Mouse (Mus musculus): ENCODE measurements around the gene Cyfip2. TPM values are rescaled to one million over a fixed set of nuclear protein-coding genes. Genes with fewer than 3 reads are reported as not detected.

The Cyfip2 gene
- total and polyA plus RNA-seq, 3 experiments: 28.8 to 68.8 (median 55.2) TPM

DNA sequence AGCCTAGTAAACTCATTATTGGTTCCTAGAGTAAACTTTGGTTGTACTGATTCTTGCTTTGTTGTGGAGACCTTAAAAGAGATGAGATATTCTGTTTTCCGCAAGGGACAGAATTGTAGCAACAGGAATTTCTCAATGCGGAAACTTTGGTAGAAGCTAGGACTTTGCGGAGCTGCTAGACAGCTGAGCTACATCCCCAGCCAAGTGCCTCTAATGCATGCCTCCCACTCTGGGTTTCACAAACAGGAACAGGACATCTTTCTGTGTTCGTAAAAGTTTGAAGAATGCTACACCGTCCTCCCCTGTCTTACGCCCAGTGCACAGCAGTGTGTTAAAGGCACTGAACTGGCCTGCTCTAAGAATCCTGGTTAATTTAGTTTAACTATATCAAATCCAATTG lies 136.5 kb downstream of the Cyfip2 start:
- TF ChIP-seq CTCF (IDR thresholded peaks at IDR 0.05) (no peak), EP300 (IDR thresholded peaks at IDR 0.05; ENCODE audit: insufficient read depth, low read depth, low read length) (no peak), POLR2A (IDR thresholded peaks at IDR 0.05; ENCODE audit: insufficient read depth, low read depth, low read length) (no peak)
- intact Hi-C loops (cut with DNase I): no loop called here
- Histone ChIP-seq H3K4me3 (no peak overlapping the region), H3K79me2 (replicated peaks; ENCODE audit: control insufficient read depth, insufficient read depth, low read length) (no peaks in the 10 kb centered on the region), H3K27ac (no peak overlapping the region), H3K9ac (ENCODE audit: low read depth, low read length) (no peak overlapping the region), H3K27me3 (ENCODE audit: control insufficient read depth, insufficient read depth, low read length) (no peaks in the 10 kb centered on the region), H3K36me3 (ENCODE audit: control insufficient read depth, insufficient read depth, low read length) (no peaks in the 10 kb centered on the region), H3K4me1 (ENCODE audit: control insufficient read depth, insufficient read depth, low read length) (no peaks in the 10 kb centered on the region)
- 79% methylated on average over 6 of the region's 6 CpGs for WGBS
- DNase-seq: no peak

DNA sequence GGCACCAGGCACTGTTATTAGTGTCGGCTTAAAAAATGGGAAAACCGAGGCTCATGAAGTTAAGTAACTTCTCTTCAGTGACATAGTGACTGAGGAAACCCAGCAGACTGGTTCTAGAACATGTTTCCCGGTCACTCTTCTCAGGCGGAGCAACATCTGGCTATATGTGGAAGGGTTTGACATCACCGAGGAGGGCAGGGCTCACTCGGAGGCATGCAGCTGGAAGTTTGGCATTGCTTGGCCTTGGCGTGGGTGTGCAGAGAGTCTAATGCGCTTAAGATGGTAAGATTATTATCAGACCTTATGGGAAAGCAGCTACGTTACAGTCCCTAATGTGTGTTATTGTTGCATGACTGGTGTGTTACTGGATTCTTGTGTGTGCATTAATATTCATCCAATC lies 140.5 kb downstream of the Cyfip2 start:
- Histone ChIP-seq H3K9ac (ENCODE audit: low read depth, low read length) (no peak overlapping the region), H3K4me3 (no peak overlapping the region), H3K79me2 (replicated peaks; ENCODE audit: control insufficient read depth, insufficient read depth, low read length) (no peaks in the 10 kb centered on the region), H3K27ac (no peak overlapping the region), H3K4me1 (ENCODE audit: control insufficient read depth, insufficient read depth, low read length) (no peaks in the 10 kb centered on the region), H3K27me3 (ENCODE audit: control insufficient read depth, insufficient read depth, low read length) (no peaks in the 10 kb centered on the region), H3K36me3 (ENCODE audit: control insufficient read depth, insufficient read depth, low read length) (no peaks in the 10 kb centered on the region)
- 88% methylated on average over 9 of the region's 9 CpGs for WGBS
- TF ChIP-seq POLR2A (IDR thresholded peaks at IDR 0.05; ENCODE audit: insufficient read depth, low read depth, low read length) (no peak), EP300 (IDR thresholded peaks at IDR 0.05; ENCODE audit: insufficient read depth, low read depth, low read length) (no peak), CTCF (IDR thresholded peaks at IDR 0.05) (no peak)
- intact Hi-C loops (cut with DNase I): no loop called here
- no peak for DNase-seq

DNA sequence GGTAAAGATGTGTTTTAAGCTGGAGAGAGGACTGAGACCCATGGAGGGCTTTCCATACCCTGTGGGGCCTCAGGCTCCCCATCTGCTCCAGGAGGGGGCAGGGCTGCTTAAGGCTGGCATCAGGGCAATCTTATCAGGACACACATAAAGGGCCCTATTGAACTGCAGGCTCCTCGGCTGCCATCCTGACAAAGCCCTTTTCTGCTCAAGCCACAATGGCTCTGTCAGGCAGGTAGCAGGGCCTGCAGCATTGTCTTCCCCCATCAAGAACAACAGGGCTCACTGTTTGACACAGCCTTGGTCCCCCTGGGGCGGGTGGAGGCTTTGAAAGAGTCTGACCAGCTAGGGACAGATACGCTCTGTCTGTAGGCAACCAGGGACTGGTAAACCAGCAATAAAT lies 142.8 kb downstream of the Cyfip2 start:
- no peak overlapping the region for H3K9ac ChIP-seq (ENCODE audit: low read depth, low read length)
- no peak for DNase-seq
- TF ChIP-seq POLR2A (IDR thresholded peaks at IDR 0.05; ENCODE audit: insufficient read depth, low read depth, low read length): no peak
- no peak for TF ChIP-seq CTCF (IDR thresholded peaks at IDR 0.05)
- TF ChIP-seq EP300 (IDR thresholded peaks at IDR 0.05; ENCODE audit: insufficient read depth, low read depth, low read length): no peak
- H3K79me2 ChIP-seq (replicated peaks; ENCODE audit: control insufficient read depth, insufficient read depth, low read length): no peaks in the 10 kb centered on the region
- H3K4me3 ChIP-seq: no peak overlapping the region
- intact Hi-C loops (cut with DNase I): no loop called here
- H3K4me1 ChIP-seq (ENCODE audit: control insufficient read depth, insufficient read depth, low read length): no peaks in the 10 kb centered on the region
- no peak overlapping the region for H3K27ac ChIP-seq
- peaks cover 5% of the 10 kb centered on the region for H3K27me3 ChIP-seq (ENCODE audit: control insufficient read depth, insufficient read depth, low read length)
- H3K36me3 ChIP-seq (ENCODE audit: control insufficient read depth, insufficient read depth, low read length): no peaks in the 10 kb centered on the region
- WGBS: 75% methylated on average over 3 of the region's 3 CpGs

DNA sequence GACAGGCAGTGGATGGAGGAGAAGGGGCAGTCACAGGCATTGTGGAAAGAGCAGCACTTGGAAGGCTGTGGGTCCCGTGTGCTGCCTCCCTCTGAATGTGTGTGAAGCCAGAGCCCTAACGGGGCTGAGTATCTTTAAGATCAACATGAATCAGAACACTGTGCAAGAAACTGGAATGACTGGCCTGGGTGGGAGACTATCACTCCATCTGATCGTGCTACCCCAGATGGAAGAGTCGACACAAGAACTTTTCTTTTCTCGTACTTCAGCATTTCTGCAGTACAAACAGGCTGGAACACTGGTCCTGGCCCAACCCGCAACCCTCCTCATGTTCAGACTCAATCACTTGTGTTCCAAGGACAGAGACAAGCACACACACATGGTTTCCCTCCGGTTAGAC lies 144.2 kb downstream of the Cyfip2 start:
- Histone ChIP-seq H3K27me3 (ENCODE audit: control insufficient read depth, insufficient read depth, low read length) (peaks cover 5% of the 10 kb centered on the region), H3K36me3 (ENCODE audit: control insufficient read depth, insufficient read depth, low read length) (no peaks in the 10 kb centered on the region), H3K9ac (ENCODE audit: low read depth, low read length) (no peak overlapping the region), H3K4me1 (ENCODE audit: control insufficient read depth, insufficient read depth, low read length) (no peaks in the 10 kb centered on the region), H3K27ac (no peak overlapping the region), H3K4me3 (no peak overlapping the region), H3K79me2 (replicated peaks; ENCODE audit: control insufficient read depth, insufficient read depth, low read length) (no peaks in the 10 kb centered on the region)
- intact Hi-C loops (cut with DNase I): no loop called here
- 88% methylated on average over 7 of the region's 7 CpGs for WGBS
- DNase-seq: no peak
- TF ChIP-seq CTCF (IDR thresholded peaks at IDR 0.05) (no peak), POLR2A (IDR thresholded peaks at IDR 0.05; ENCODE audit: insufficient read depth, low read depth, low read length) (no peak), EP300 (IDR thresholded peaks at IDR 0.05; ENCODE audit: insufficient read depth, low read depth, low read length) (no peak)

DNA sequence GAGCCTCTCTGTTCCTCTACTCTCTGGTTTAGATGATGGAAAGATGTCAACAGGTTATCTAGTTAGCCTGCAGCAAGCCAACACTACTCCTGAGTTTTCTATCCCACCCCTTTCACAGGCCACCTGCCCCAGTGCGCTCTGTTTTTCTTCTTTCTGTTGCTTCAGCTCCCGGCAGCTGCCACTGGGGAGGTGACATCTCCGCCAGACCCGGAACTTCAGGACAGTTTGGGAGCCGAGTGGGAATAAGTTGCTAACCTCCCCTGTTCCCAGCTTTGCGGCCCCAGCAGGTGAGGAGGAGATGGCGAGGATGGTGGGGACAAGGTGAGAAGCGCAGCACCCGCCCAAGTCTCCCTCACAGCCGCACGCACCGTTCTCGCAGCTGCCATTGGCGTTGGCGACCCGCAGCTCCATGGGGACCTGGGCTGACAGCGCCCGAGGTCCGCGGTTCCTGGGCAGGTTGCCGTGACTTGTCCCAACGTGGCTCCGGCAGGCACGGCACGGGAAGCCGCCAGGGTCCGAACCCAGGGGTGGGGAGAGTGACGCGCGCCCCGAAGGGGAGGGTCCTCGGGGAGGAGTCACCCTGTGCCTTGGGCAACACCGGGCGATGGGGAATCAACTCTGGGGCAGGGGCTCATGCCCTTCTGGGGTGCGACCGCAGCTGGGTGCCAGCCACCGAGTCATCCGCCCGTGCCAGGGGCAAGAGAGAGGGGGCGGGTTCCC lies 146.6 kb downstream of the Cyfip2 start, which contains the start of gene Nipal4:
Gene Nipal4, minus strand, starts transcription at position 643 of the 720 bp plus-strand sequence.
- TF ChIP-seq EP300 (IDR thresholded peaks at IDR 0.05; ENCODE audit: insufficient read depth, low read depth, low read length): no peak
- no peak for TF ChIP-seq POLR2A (IDR thresholded peaks at IDR 0.05; ENCODE audit: insufficient read depth, low read depth, low read length)
- no peak for TF ChIP-seq CTCF (IDR thresholded peaks at IDR 0.05)
- peak within 1 kb of the TSS; percentile 39 for H3K4me3 ChIP-seq
- peaks cover 5% of the 10 kb centered on the region for H3K27me3 ChIP-seq (ENCODE audit: control insufficient read depth, insufficient read depth, low read length)
- H3K36me3 ChIP-seq (ENCODE audit: control insufficient read depth, insufficient read depth, low read length): no peaks in the 10 kb centered on the region
- H3K4me1 ChIP-seq (ENCODE audit: control insufficient read depth, insufficient read depth, low read length): no peaks in the 10 kb centered on the region
- no peak within 1 kb of the TSS for H3K27ac ChIP-seq
- intact Hi-C loops (cut with DNase I): no loop called here
- H3K79me2 ChIP-seq (replicated peaks; ENCODE audit: control insufficient read depth, insufficient read depth, low read length): no peaks in the 10 kb centered on the region
- 3% methylated on average over 40 of the region's 40 CpGs for WGBS
- DNase-seq: peak in 1 of 2 experiments; percentile 13
- H3K9ac ChIP-seq (ENCODE audit: low read depth, low read length): peak within 1 kb of the TSS; percentile 55

DNA sequence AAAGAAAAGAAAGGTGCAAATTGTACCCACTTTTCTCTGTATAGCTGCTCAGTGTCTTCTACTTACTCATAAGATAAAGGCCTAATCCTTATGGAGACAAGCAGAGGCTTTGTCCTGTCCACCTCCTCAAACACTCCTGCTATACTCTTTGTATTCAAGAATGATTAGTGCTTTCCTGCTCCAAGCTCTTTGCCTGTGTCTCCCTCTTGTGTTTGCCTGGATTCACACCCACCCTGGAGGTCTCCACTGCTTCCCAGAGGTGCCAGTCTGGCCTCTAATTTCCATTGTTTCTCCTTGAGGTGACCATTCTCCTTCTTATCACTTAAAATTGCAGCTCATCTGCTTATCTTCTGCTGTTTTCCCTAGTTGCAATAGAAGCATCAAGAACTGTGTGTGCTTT lies 155.2 kb downstream of the Cyfip2 start:
- intact Hi-C loops (cut with DNase I): no loop called here
- Histone ChIP-seq H3K27ac (no peak overlapping the region), H3K4me3 (no peak overlapping the region), H3K4me1 (ENCODE audit: control insufficient read depth, insufficient read depth, low read length) (no peaks in the 10 kb centered on the region), H3K9ac (ENCODE audit: low read depth, low read length) (no peak overlapping the region), H3K27me3 (ENCODE audit: control insufficient read depth, insufficient read depth, low read length) (no peaks in the 10 kb centered on the region), H3K36me3 (ENCODE audit: control insufficient read depth, insufficient read depth, low read length) (no peaks in the 10 kb centered on the region), H3K79me2 (replicated peaks; ENCODE audit: control insufficient read depth, insufficient read depth, low read length) (no peaks in the 10 kb centered on the region)
- DNase-seq: no peak
- TF ChIP-seq POLR2A (IDR thresholded peaks at IDR 0.05; ENCODE audit: insufficient read depth, low read depth, low read length): no peak
- peak; percentile 35 for TF ChIP-seq CTCF (IDR thresholded peaks at IDR 0.05)
- no peak for TF ChIP-seq EP300 (IDR thresholded peaks at IDR 0.05; ENCODE audit: insufficient read depth, low read depth, low read length)

Data from heart, adult 2 months (tissue).